Mouse (Mus musculus): ENCODE data around the gene Ppt1.
"Not testable (repeated sequence)": the region's sequence is repeated elsewhere in the genome, so short reads cannot be mapped to it uniquely, and the experiment has no call there.

DNA sequence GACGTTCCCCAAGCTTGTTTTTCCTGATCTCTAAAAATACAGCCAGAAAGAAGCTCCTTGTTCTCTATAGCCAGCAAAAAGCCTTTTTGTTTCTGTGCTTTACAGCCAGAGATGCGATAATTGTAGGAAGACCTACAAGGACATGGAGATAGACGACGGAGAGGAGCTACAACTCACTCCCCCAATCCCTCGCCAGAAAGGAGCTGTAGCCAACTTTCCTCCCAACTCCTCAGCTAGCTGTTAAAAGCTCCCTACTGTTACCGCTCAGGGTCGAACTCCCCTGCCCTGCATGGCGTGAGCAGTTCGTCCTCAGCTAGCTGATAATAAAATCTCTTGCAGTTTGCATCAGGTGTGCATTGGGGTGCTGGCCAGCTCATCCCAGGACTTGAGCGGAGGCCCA, 15.1 kb upstream of the Ppt1 start:
- TF ChIP-seq GATA1 (IDR thresholded peaks at IDR 0.05; ENCODE audit: low read depth, low read length); EP300 (IDR thresholded peaks at IDR 0.05; ENCODE audit: low read depth in 1 of 2, low read length in 2 of 2); ZMIZ1 (IDR thresholded peaks at IDR 0.05; ENCODE audit: low read depth, low read length); MXI1 (IDR thresholded peaks at IDR 0.05; ENCODE audit: low read depth, low read length); ZKSCAN1 (IDR thresholded peaks at IDR 0.05; ENCODE audit: low read depth, low read length); CTCF (IDR thresholded peaks at IDR 0.05 in 2 of 3, conservative IDR thresholded peaks at IDR 0.05 in 1 of 3; ENCODE audit: control insufficient read depth in 1 of 3, insufficient read depth in 1 of 3, low read depth in 2 of 3, low read length in 3 of 3, poor library complexity in 1 of 3, severe bottlenecking in 1 of 3); ELF1 (IDR thresholded peaks at IDR 0.05; ENCODE audit: low read depth, low read length); ZC3H11A (IDR thresholded peaks at IDR 0.05; ENCODE audit: low read depth, low read length); POLR2A (IDR thresholded peaks at IDR 0.05; ENCODE audit: control insufficient read depth in 1 of 2, insufficient read depth in 1 of 2, low read depth in 1 of 2, low read length in 2 of 2, poor library complexity in 1 of 2); KAT2A (conservative IDR thresholded peaks at IDR 0.05; ENCODE audit: low read depth, low read length); MYC (IDR thresholded peaks at IDR 0.05; ENCODE audit: low read depth, low read length); TCF12 (IDR thresholded peaks at IDR 0.05; ENCODE audit: low read depth, low read length); MEF2A (IDR thresholded peaks at IDR 0.05; ENCODE audit: extremely low read depth, insufficient replicate concordance, low read depth, low read length, poor library complexity, severe bottlenecking); MAZ (IDR thresholded peaks at IDR 0.05; ENCODE audit: low read depth, low read length): not testable (repeated sequence)
